Mouse (Mus musculus) layer of hippocampus, postnatal 36 days (tissue): ENCODE data around the gene Gpr180. TPM values are rescaled to one million over a fixed set of nuclear protein-coding genes. Genes with fewer than 3 reads are reported as not detected.
A peak's percentile ranks its signal among the peaks of the same experiment; 100 is the strongest.
"Not testable (repeated sequence)": the region's sequence is repeated elsewhere in the genome, so short reads cannot be mapped to it uniquely, and the experiment has no call there.

Experiments
- DNase-seq, 2 experiments: peaks; one replicate each; pipeline ENCODE4 v3.0.0; 2022
- total RNA-seq, 2 experiments: library from RNA; stranded (reverse); gene quantifications; 2 replicates each; pipeline ENCODE4 v1.2.3; 2021

The Gpr180 gene
- total RNA-seq: 10 to 100 TPM; 25.7 to 26.1 TPM

- DNase-seq: peak; percentile 93
Measured at GRCm38 (mm10) chr14:118136744-118137452, at the start of gene Gpr180. Gene Gpr180 (plus strand): TSS chr14:118137158.

- DNase-seq: no peak
Measured at GRCm38 (mm10) chr14:118088437-118089207, 48.3 kb upstream of the Gpr180 start.

GRCm38 (mm10) chr14:118089215-118089805 lies 47.6 kb upstream of the Gpr180 start:
- peak; percentile 89 for DNase-seq

GRCm38 (mm10) chr14:118089806-118090392 lies 47.1 kb upstream of the Gpr180 start:
- peak in 1 of 2 experiments; percentile 45 for DNase-seq

- DNase-seq: no peak
Measured at GRCm38 (mm10) chr14:118098265-118098664, 38.7 kb upstream of the Gpr180 start.

- DNase-seq: no peak
Measured at GRCm38 (mm10) chr14:118101227-118101990, 35.5 kb upstream of the Gpr180 start.

GRCm38 (mm10) chr14:118107479-118107878 lies 29.5 kb upstream of the Gpr180 start:
- DNase-seq: not testable (repeated sequence)

- no peak for DNase-seq
Measured at GRCm38 (mm10) chr14:118113116-118113515, 23.8 kb upstream of the Gpr180 start.

GRCm38 (mm10) chr14:118124129-118124528 lies 12.8 kb upstream of the Gpr180 start:
- DNase-seq: no peak

- no peak for DNase-seq
Measured at GRCm38 (mm10) chr14:118124771-118125170, 12.2 kb upstream of the Gpr180 start.

- DNase-seq: no peak
Measured at GRCm38 (mm10) chr14:118126301-118126700, 10.7 kb upstream of the Gpr180 start.

- no peak for DNase-seq
Measured at GRCm38 (mm10) chr14:118131472-118131871, 5.5 kb upstream of the Gpr180 start.

GRCm38 (mm10) chr14:118131931-118132641 lies 4.9 kb upstream of the Gpr180 start:
- no peak for DNase-seq

- DNase-seq: peak; percentile 98
Measured at GRCm38 (mm10) chr14:118132642-118132977, 4.3 kb upstream of the Gpr180 start, which contains the start of gene Tgds. Gene Tgds (minus strand): TSS chr14:118132755.

GRCm38 (mm10) chr14:118137487-118137886 lies 529 bp downstream of the Gpr180 start:
- no peak for DNase-seq

- no peak for DNase-seq
Measured at GRCm38 (mm10) chr14:118142283-118142682, 5.3 kb downstream of the Gpr180 start.

GRCm38 (mm10) chr14:118148046-118148445 lies 11.1 kb downstream of the Gpr180 start:
- DNase-seq: no peak

- no peak for DNase-seq
Measured at GRCm38 (mm10) chr14:118148554-118148953, 11.6 kb downstream of the Gpr180 start.

- no peak for DNase-seq
Measured at GRCm38 (mm10) chr14:118150656-118151551, 13.9 kb downstream of the Gpr180 start.

GRCm38 (mm10) chr14:118151651-118152293 lies 14.8 kb downstream of the Gpr180 start:
- no peak for DNase-seq
